Mouse (Mus musculus) spleen, adult 2 months (tissue): ENCODE data around the gene Stk19.

Experiments used
- CTCF ChIP-seq: fragments of 200-500 bp; IDR thresholded peaks from 2 replicates; pipeline ENCODE4 v1.5.1; 2011; ENCODE audit warnings: mild to moderate bottlenecking, inconsistent platforms; ENCODE audit not compliant: insufficient read depth, insufficient read length, insufficient replicate concordance; ENCODE audit errors: extremely low read depth
- POLR2A ChIP-seq: fragments of 200-500 bp; IDR thresholded peaks from 2 replicates; pipeline ENCODE4 v1.6.1; 2011; ENCODE audit warnings: low read depth, low read length, inconsistent platforms

GRCm38 (mm10) chr17:34858670-34859069 is 21.9 kb upstream of the Stk19 start:
- TF ChIP-seq CTCF (no peak), POLR2A (no peak)
